8 mouse cellular contexts compared by ENCODE assay signal in the genomic region with DNA sequence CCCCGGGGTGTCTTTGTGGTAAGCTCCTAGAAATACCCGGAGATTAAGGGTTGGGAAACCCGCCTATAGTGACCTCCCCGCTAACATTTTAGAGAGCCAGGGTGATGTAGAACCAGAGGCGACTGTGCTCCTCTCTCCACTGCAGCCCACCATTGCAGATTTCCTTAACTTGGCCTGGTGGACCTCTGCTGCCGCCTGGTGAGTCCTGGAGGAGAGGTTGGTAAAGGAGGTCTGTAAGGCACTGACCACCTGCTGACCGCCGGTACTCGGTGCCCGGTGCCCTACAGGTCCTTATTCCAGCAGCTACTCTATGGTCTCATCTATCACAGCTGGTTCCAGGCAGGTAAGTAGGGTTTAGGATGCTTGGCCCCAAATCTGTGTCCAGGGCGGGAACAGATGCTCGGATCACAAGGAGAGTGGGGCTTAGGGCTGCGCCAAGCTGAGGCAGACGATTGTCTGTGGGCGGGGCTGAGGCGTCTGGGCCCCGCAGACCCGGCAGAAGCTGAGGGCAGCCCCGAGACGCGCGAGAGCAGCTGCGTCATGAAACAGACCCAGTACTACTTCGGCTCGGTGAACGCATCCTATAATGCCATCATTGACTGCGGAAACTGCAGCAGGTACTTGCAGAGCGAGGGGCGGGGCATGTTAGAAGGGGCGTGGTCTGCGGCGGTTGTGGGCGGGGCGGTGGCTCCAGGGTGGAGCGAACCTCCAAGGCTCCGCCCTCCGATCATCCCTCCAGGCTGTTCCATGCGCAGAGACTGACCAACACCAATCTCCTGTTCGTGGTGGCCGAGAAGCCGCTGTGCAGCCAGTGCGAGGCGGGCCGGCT. TPM values are rescaled to one million over a fixed set of nuclear protein-coding genes. Genes with fewer than 3 reads are reported as not detected.
DNase-seq lines count a peak whose midpoint lies in the region; ATAC-seq lines count a peak whose summit lies in the region.

No protein-coding gene starts in this region.

- no peaks in the 10 kb centered on the region for H3K9me3 ChIP-seq in hindbrain, embryonic 16.5 days (ENCODE audit: control insufficient read depth, low read length)

- WGBS in hindbrain, embryonic 16.5 days: 6% methylated on average over 42 of the region's 44 CpGs

- peak overlapping the region; percentile 29 for H3K4me3 ChIP-seq in hindbrain, embryonic 16.5 days (ENCODE audit: low read length)

- ATAC-seq in hindbrain, embryonic 16.5 days: peak; percentile 67
- peak; percentile 79 for ATAC-seq in megakaryocyte progenitor cell, adult 5-6 weeks (replicated peaks; ENCODE audit: poor library complexity)

- H3K27me3 ChIP-seq in hindbrain, embryonic 16.5 days (replicated peaks; ENCODE audit: control insufficient read depth, insufficient read depth, low read length): peaks cover 13% of the 10 kb centered on the region

- peak overlapping the region; percentile 27 for H3K9ac ChIP-seq in hindbrain, embryonic 16.5 days (ENCODE audit: low read depth, low read length)

- H3K36me3 ChIP-seq in hindbrain, embryonic 16.5 days (ENCODE audit: control insufficient read depth, insufficient read depth, low read length): no peaks in the 10 kb centered on the region

- peak overlapping the region; percentile 49 for H3K4me2 ChIP-seq in hindbrain, embryonic 16.5 days (ENCODE audit: low read length)

- no peak overlapping the region for H3K27ac ChIP-seq in hindbrain, embryonic 16.5 days (ENCODE audit: low read depth, low read length)

- DNase-seq in R1 (ENCODE audit: low read depth, low spot score): peak; percentile 87
- peak; percentile 63 for DNase-seq in c-Kit-positive CD71-positive TER-119-negative erythroid progenitor cells, embryonic 14.5 days (ENCODE audit: low read depth)
- DNase-seq in frontal cortex, postnatal 25 days (ENCODE audit: low spot score in 2 of 2): peak; percentile 52 to 60
- peak; percentile 73 to 77 for DNase-seq in left cerebral cortex, postnatal 14 days (ENCODE audit: low spot score in 2 of 2)
- peak; percentile 65 for DNase-seq in right cerebral cortex, adult 18-20 months
- peak; percentile 80 for DNase-seq in urinary bladder, postnatal 25 days (ENCODE audit: low spot score)

- H3K4me1 ChIP-seq in hindbrain, embryonic 16.5 days (ENCODE audit: control insufficient read depth, insufficient read depth, low read depth, low read length): peaks cover 6% of the 10 kb centered on the region

- intact Hi-C loops in left cerebral cortex, postnatal 14 days (cut with DNase I): no loop called here

RNA-seq across cellular contexts. Expression of gene Tmem115, which starts 7.3 kb away (rescaled TPM):
- polyA plus RNA-seq in hindbrain, embryonic 16.5 days (2015; fragmentation: Nextera tagmentation; extraction: Ambion mirVana): 45.7 and 46.0 TPM in 2 replicates
- total RNA-seq in left cerebral cortex, postnatal 14 days (2021): 10 to 100 TPM; 33.0 to 35.3 TPM
- 9.9 and 12.3 TPM in 2 replicates for total RNA-seq in megakaryocyte progenitor cell, adult 5-6 weeks (2015)
- 14.5 and 19.9 TPM in 2 replicates for total RNA-seq in megakaryocyte progenitor cell, adult 5-6 weeks (2017)

RNA-seq across cellular contexts. Expression of gene Cyb561d2, which starts 15.6 kb away (rescaled TPM):
- 51.4 and 59.0 TPM in 2 replicates for polyA plus RNA-seq in hindbrain, embryonic 16.5 days (2015; fragmentation: Nextera tagmentation; extraction: Ambion mirVana)
- total RNA-seq in left cerebral cortex, postnatal 14 days (2021): 10 to 100 TPM; 20.7 to 24.9 TPM
- total RNA-seq in megakaryocyte progenitor cell, adult 5-6 weeks (2015): 19.3 and 22.8 TPM in 2 replicates
- 12.2 and 16.3 TPM in 2 replicates for total RNA-seq in megakaryocyte progenitor cell, adult 5-6 weeks (2017)

RNA-seq across cellular contexts. Expression of gene Nprl2, which starts 15.6 kb away (rescaled TPM):
- 75.8 and 78.6 TPM in 2 replicates for polyA plus RNA-seq in hindbrain, embryonic 16.5 days (2015; fragmentation: Nextera tagmentation; extraction: Ambion mirVana)
- total RNA-seq in left cerebral cortex, postnatal 14 days (2021): 10 to 100 TPM; 38.4 to 39.2 TPM
- total RNA-seq in megakaryocyte progenitor cell, adult 5-6 weeks (2015): 9.2 and 14.3 TPM in 2 replicates
- 10.7 and 13.0 TPM in 2 replicates for total RNA-seq in megakaryocyte progenitor cell, adult 5-6 weeks (2017)

RNA-seq across cellular contexts. Expression of gene Zmynd10, which starts 20.7 kb away (rescaled TPM):
- 3.3 and 4.4 TPM in 2 replicates for polyA plus RNA-seq in hindbrain, embryonic 16.5 days (2015; fragmentation: Nextera tagmentation; extraction: Ambion mirVana)
- total RNA-seq in left cerebral cortex, postnatal 14 days (2021): 1 to 10 TPM; 2.3 to 3.1 TPM
- 0.12 TPM in 1 of 2 replicates, not detected in the other for total RNA-seq in megakaryocyte progenitor cell, adult 5-6 weeks (2015)
- 0.33 and 0.37 TPM in 2 replicates for total RNA-seq in megakaryocyte progenitor cell, adult 5-6 weeks (2017)

RNA-seq across cellular contexts. Expression of gene Rassf1, which starts 24.9 kb away (rescaled TPM):
- polyA plus RNA-seq in hindbrain, embryonic 16.5 days (2015; fragmentation: Nextera tagmentation; extraction: Ambion mirVana): 45.8 and 46.6 TPM in 2 replicates
- 10 to 100 TPM; 14.0 to 14.6 TPM for total RNA-seq in left cerebral cortex, postnatal 14 days (2021)
- total RNA-seq in megakaryocyte progenitor cell, adult 5-6 weeks (2015): 27.3 and 27.4 TPM in 2 replicates
- 35.4 and 38.8 TPM in 2 replicates for total RNA-seq in megakaryocyte progenitor cell, adult 5-6 weeks (2017)
